Mouse (Mus musculus): Measurements from ENCODE around the gene Ciita. TPM values are rescaled to one million over a fixed set of nuclear protein-coding genes. Genes with fewer than 3 reads are reported as not detected.

The Ciita gene
- polyA plus RNA-seq, 1 experiment: 31.5 TPM

GRCm38 (mm10) chr16:10451906-10452305, 28.0 kb upstream of the Ciita start:
- DNase-seq: no peak
- TF ChIP-seq POLR2A (IDR thresholded peaks at IDR 0.05; ENCODE audit: control insufficient read depth, extremely low read depth, insufficient read depth, low read length, poor library complexity): no peak
- no peak for TF ChIP-seq CTCF (IDR thresholded peaks at IDR 0.05; ENCODE audit: borderline replicate concordance, control insufficient read depth, extremely low read depth, insufficient read depth, low read length, poor library complexity)
- 100% methylated on average over 2 of the region's 2 CpGs for WGBS
- Histone ChIP-seq H3K4me1 (replicated peaks; ENCODE audit: control insufficient read depth, insufficient read depth, low read length) (no peaks in the 10 kb centered on the region; the same call in 1 of the 2 replicates), H3K4me3 (ENCODE audit: control insufficient read depth, insufficient read depth, low read length) (no peak overlapping the region), H3K36me3 (ENCODE audit: control insufficient read depth, insufficient read depth, low read length) (no peaks in the 10 kb centered on the region), H3K27ac (ENCODE audit: control insufficient read depth, insufficient read depth, low read length) (no peak overlapping the region), H3K27me3 (ENCODE audit: control insufficient read depth, insufficient read depth, low read length) (no peaks in the 10 kb centered on the region)

- no peak for DNase-seq
- Histone ChIP-seq H3K4me3 (ENCODE audit: control insufficient read depth, insufficient read depth, low read length) (no peak overlapping the region), H3K36me3 (ENCODE audit: control insufficient read depth, insufficient read depth, low read length) (no peaks in the 10 kb centered on the region), H3K27ac (ENCODE audit: control insufficient read depth, insufficient read depth, low read length) (no peak overlapping the region), H3K27me3 (ENCODE audit: control insufficient read depth, insufficient read depth, low read length) (no peaks in the 10 kb centered on the region), H3K4me1 (replicated peaks; ENCODE audit: control insufficient read depth, insufficient read depth, low read length) (no peaks in the 10 kb centered on the region; the same call in 1 of the 2 replicates)
- TF ChIP-seq CTCF (IDR thresholded peaks at IDR 0.05; ENCODE audit: borderline replicate concordance, control insufficient read depth, extremely low read depth, insufficient read depth, low read length, poor library complexity): no peak
- no peak for TF ChIP-seq POLR2A (IDR thresholded peaks at IDR 0.05; ENCODE audit: control insufficient read depth, extremely low read depth, insufficient read depth, low read length, poor library complexity)
- WGBS: 20% methylated on average over 8 of the region's 8 CpGs
Observed at GRCm38 (mm10) chr16:10452445-10452896, 27.4 kb upstream of the Ciita start.

DNA sequence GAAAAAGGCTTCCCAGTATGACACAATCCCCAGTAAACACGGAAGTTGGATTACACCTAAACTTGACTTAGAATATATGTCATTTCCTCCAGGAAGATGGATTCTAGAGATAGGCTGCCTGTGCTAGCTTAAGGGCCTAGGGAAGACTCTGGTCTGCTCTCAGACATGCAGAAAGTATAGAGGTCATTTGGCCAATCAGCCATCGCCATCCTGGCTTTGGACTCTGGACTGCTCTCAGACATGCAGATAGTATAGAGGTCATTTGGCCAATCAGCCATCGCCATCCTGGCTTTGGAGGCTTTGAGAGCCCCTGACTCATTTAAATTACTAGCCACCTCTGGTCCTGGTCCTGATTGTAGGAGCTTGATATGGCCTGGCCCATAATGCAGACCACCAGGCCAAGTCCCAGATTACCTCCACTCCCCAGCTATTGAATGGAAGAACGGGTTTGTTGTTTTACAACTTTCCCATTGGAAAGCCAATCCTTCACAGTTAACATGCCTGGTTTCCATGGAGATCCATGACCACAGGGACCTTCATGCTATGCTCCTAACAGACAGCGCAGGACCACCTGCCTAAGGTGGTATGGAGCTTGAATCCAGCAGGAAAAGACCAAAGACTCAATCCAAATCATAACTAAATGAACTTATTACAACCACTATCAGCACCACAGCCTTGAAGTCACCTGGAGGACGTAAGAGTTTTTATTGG, 25.8 kb upstream of the Ciita start:
- Histone ChIP-seq H3K4me3 (ENCODE audit: control insufficient read depth, insufficient read depth, low read length) (no peak overlapping the region), H3K4me1 (replicated peaks; ENCODE audit: control insufficient read depth, insufficient read depth, low read length) (no peaks in the 10 kb centered on the region), H3K36me3 (ENCODE audit: control insufficient read depth, insufficient read depth, low read length) (no peaks in the 10 kb centered on the region), H3K27me3 (ENCODE audit: control insufficient read depth, insufficient read depth, low read length) (no peaks in the 10 kb centered on the region), H3K27ac (ENCODE audit: control insufficient read depth, insufficient read depth, low read length) (no peak overlapping the region)
- 93% methylated on average over 6 of the region's 6 CpGs for WGBS
- TF ChIP-seq POLR2A (IDR thresholded peaks at IDR 0.05; ENCODE audit: control insufficient read depth, extremely low read depth, insufficient read depth, low read length, poor library complexity) (no peak), CTCF (IDR thresholded peaks at IDR 0.05; ENCODE audit: borderline replicate concordance, control insufficient read depth, extremely low read depth, insufficient read depth, low read length, poor library complexity) (no peak)
- DNase-seq: no peak

DNA sequence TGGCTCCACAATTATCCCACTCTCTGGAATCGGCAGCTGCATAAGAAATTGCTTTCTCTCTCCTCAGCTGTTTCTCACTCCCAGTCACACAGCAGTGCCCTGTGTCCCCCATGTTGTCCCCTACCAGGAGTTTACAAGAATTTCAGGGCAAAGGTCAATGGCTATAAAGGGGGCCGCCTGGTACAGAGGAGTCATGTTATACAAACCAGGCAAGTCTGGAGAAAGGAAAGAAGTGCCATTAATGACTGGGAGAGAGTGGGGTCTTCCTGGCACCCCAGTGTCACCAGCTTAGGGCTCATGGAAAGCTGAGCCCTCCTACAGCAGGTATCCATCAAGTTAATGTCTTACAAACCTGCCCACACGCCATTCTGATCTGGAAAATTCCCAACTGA, 25.3 kb upstream of the Ciita start:
- 93% methylated on average over 3 of the region's 3 CpGs for WGBS
- Histone ChIP-seq H3K27me3 (ENCODE audit: control insufficient read depth, insufficient read depth, low read length) (no peaks in the 10 kb centered on the region), H3K4me1 (replicated peaks; ENCODE audit: control insufficient read depth, insufficient read depth, low read length) (no peaks in the 10 kb centered on the region), H3K27ac (ENCODE audit: control insufficient read depth, insufficient read depth, low read length) (no peak overlapping the region), H3K4me3 (ENCODE audit: control insufficient read depth, insufficient read depth, low read length) (no peak overlapping the region), H3K36me3 (ENCODE audit: control insufficient read depth, insufficient read depth, low read length) (no peaks in the 10 kb centered on the region)
- TF ChIP-seq CTCF (IDR thresholded peaks at IDR 0.05; ENCODE audit: borderline replicate concordance, control insufficient read depth, extremely low read depth, insufficient read depth, low read length, poor library complexity) (no peak), POLR2A (IDR thresholded peaks at IDR 0.05; ENCODE audit: control insufficient read depth, extremely low read depth, insufficient read depth, low read length, poor library complexity) (no peak)
- no peak for DNase-seq

- H3K36me3 ChIP-seq (ENCODE audit: control insufficient read depth, insufficient read depth, low read length): no peaks in the 10 kb centered on the region
- H3K27me3 ChIP-seq (ENCODE audit: control insufficient read depth, insufficient read depth, low read length): no peaks in the 10 kb centered on the region
- H3K27ac ChIP-seq (ENCODE audit: control insufficient read depth, insufficient read depth, low read length): no peak overlapping the region
- DNase-seq: no peak
- TF ChIP-seq CTCF (IDR thresholded peaks at IDR 0.05; ENCODE audit: borderline replicate concordance, control insufficient read depth, extremely low read depth, insufficient read depth, low read length, poor library complexity) (no peak), POLR2A (IDR thresholded peaks at IDR 0.05; ENCODE audit: control insufficient read depth, extremely low read depth, insufficient read depth, low read length, poor library complexity) (no peak)
- no peaks in the 10 kb centered on the region; the same call in 1 of the 2 replicates for H3K4me1 ChIP-seq (replicated peaks; ENCODE audit: control insufficient read depth, insufficient read depth, low read length)
- H3K4me3 ChIP-seq (ENCODE audit: control insufficient read depth, insufficient read depth, low read length): no peak overlapping the region
- 86% methylated on average over 2 of the region's 2 CpGs for WGBS
Observed at GRCm38 (mm10) chr16:10460188-10460587, 19.7 kb upstream of the Ciita start.

- H3K4me3 ChIP-seq (ENCODE audit: control insufficient read depth, insufficient read depth, low read length): no peak overlapping the region
- H3K27me3 ChIP-seq (ENCODE audit: control insufficient read depth, insufficient read depth, low read length): no peaks in the 10 kb centered on the region
- no peaks in the 10 kb centered on the region for H3K36me3 ChIP-seq (ENCODE audit: control insufficient read depth, insufficient read depth, low read length)
- no peaks in the 10 kb centered on the region; the same call in 1 of the 2 replicates for H3K4me1 ChIP-seq (replicated peaks; ENCODE audit: control insufficient read depth, insufficient read depth, low read length)
- TF ChIP-seq POLR2A (IDR thresholded peaks at IDR 0.05; ENCODE audit: control insufficient read depth, extremely low read depth, insufficient read depth, low read length, poor library complexity): no peak
- no peak for TF ChIP-seq CTCF (IDR thresholded peaks at IDR 0.05; ENCODE audit: borderline replicate concordance, control insufficient read depth, extremely low read depth, insufficient read depth, low read length, poor library complexity)
- no peak for DNase-seq
- 44% methylated on average over 2 of the region's 2 CpGs for WGBS
- H3K27ac ChIP-seq (ENCODE audit: control insufficient read depth, insufficient read depth, low read length): no peak overlapping the region
Observed at GRCm38 (mm10) chr16:10461178-10461577, 18.7 kb upstream of the Ciita start.
